Mouse (Mus musculus): ENCODE data around the gene Atp13a1. TPM values are rescaled to one million over a fixed set of nuclear protein-coding genes. Genes with fewer than 3 reads are reported as not detected.
A peak's percentile ranks its signal among the peaks of the same experiment; 100 is the strongest.

The Atp13a1 gene
- total RNA-seq, 2 experiments from 2014 or later, result 23.2 to 48.8 TPM

DNA sequence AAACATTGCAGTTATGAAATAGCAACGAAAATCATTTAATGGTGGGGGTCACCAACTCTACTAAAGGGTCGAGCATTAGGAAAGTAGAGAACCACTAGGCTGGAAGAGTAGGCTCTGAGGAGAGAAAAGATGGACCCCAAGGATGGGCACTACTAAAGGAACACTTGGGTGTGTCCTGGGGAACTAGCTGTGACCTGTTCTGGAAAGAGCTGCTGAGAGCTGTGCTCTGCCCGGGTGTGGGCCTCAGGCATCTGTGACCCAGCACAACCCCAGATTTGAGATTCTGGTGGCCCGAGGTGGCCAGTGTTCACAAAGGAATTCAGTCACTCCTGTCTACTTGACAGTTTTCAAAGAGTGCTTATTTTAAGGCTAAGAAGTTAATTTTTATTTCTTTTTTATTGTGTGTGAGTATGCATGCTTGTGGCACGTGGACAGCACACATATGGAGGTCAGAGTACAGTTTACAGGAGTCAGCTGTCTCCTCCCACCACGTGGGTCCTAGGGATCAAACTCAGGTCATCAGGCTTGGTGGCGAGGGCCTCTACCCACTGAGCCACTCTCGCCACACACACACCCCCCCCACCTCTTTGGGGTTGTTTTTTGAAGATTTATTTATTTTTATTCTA, 46.2 kb downstream of the Atp13a1 start:
- no peak for ATAC-seq (replicated peaks; ENCODE audit: low FRiP score, low TSS enrichment, poor library complexity, severe bottlenecking)

DNA sequence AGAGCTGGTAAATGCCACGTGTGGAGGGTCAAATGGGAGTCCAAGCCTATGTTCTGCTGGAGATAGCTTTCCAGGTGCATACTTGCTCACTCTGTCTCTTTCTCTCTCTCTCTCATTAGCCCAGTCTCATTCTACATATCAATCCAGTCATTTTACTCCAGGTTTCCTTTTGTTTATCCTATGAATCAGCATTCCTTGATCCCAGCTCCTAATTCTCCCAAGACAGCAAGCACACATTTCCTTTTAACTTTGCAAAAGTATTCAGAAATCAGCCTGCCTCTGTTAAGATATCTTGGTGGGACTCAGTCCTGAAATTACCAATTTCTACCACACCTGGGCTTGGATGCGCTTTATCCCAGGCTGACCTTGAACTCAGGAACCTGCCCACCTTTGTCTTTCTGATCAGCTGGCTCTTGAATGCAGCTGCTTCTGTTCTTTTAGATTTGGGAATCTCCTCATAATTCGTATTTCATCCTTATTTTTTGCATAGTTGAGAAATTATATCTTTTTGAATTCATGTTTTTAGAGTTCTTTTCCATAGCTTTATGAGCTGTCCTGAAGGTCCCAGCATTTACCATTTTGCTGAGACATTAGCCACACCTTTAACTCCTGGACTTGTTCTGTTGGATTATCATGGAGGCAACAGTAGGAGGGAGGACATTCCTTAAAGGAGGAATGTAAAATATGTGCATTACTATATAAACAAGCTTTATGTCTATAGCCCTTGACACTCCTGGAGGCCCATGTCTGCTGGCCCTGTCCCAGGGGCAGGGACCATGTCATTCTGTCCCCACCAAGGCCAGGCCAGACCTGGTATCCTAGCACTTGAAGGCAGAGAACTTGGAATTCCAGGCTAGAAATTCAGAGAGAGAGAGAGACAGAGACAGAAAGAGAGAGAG, 56.5 kb downstream of the Atp13a1 start:
- ATAC-seq (replicated peaks; ENCODE audit: low FRiP score, low TSS enrichment, poor library complexity, severe bottlenecking), result no peak

DNA sequence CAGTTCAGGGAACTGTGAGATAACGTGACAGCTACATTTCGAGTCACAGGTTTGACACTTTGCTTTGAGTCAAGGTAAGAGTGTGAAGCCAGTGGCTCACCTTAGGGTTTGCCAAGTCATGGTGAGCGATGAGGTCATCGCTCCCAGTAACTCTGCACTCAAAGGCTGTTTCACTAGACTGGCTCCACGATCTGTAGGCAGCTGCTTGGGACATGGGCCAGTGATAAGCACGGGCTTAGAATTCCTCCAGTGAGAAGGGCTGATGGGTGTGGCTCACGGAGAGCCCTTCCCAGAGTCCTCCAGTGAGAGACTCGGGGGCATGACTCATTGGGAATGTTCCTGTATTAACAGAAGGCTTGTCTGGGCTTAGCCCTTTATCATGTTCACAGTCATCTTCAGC, 58.0 kb downstream of the Atp13a1 start:
- ATAC-seq (replicated peaks; ENCODE audit: low FRiP score, low TSS enrichment, poor library complexity, severe bottlenecking), result 0 out of 2 replicates have a peak, but pooled peaks have one; percentile 13

DNA sequence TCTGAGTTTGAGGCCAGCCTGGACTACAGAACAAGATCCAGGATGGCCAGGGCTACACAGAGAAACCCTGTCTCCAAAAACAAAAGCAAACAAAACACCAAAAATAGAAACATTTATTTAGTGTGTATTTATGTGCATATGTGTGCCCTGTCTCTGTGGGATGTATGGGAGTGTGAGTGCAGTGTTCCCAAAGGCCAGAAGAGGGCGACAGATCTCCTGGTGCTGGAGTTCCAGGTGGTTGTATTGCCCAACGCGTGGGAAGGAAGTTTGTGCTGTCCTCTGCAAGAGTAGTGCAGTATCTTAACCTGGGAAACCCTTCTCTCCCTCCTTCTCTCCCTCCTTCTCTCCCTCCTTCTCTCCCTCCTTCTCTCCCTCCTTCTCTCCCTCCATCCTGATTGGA, 58.9 kb downstream of the Atp13a1 start:
- ATAC-seq (replicated peaks; ENCODE audit: low FRiP score, low TSS enrichment, poor library complexity, severe bottlenecking), result peak; percentile 76

DNA sequence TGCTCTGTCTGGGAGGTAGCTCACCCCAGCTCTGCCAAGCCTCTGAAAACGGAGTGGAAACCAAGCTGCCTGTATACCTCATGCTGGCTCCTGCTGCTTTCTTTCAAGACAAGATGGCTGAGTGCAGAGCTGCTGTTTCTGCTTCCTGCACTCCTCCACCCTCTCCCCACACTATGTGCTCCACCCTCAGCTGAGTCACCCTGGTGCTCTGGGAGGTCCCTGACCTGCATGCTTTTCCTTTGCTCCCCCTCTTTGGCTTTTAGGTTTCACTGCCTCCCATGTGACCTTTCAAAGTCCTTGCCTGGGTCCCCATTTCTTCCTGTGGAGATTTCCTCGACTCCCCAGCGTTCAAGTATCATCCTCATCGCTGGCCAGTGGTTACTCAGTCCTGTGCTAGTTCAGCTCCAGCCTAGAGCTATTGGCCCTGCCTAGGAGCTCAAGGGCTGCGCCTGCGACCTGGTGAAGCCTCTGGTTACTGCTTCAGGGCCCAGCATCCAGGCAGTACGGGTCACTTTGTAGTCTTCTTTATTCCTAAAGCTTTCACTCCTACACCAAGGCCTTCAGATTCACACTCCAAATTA, 60.1 kb downstream of the Atp13a1 start:
- ATAC-seq (replicated peaks; ENCODE audit: low FRiP score, low TSS enrichment, poor library complexity, severe bottlenecking), result 0 out of 2 replicates have a peak, but pooled peaks have one; percentile 10

DNA sequence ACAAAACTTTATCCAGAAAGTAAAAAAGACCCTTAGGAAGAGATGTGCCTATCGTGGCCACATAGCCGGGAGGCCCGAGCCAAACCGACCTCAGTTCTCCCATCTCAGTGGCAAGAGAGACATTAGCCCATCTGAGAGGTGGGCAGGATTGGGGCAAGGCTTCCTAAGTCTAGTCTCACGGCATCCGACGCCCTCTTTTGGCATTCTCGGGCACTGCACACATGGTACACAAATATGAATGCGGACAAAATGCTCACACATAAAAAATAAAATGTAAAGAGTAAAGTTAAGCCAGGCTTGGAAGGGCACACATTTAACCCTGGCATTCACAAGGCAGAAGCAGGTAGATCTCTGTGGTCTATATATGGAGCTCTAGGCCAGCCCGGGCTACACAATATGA, 62.9 kb downstream of the Atp13a1 start:
- no peak for ATAC-seq (replicated peaks; ENCODE audit: low FRiP score, low TSS enrichment, poor library complexity, severe bottlenecking)

Other genes with a start within 250 kb of the Atp13a1 start
- gene Zfp868, start 165.6 kb upstream of the Atp13a1 start, total RNA-seq (2014; fragmentation: Nextera tagmentation), result 34.9 and 36.2 TPM in 2 replicates
- gene Zfp868, start 165.6 kb upstream of the Atp13a1 start, total RNA-seq (2017), result 12.4 and 16.0 TPM in 2 replicates
- 0.59 TPM in 1 of 2 replicates, not detected in the other for gene Zfp964, start 136.7 kb upstream of the Atp13a1 start, total RNA-seq (2014; fragmentation: Nextera tagmentation)
- gene Zfp964, start 136.7 kb upstream of the Atp13a1 start, total RNA-seq (2017), result 0.61 and 1.2 TPM in 2 replicates
- 16.3 and 25.8 TPM in 2 replicates for gene Zfp869, start 80.4 kb upstream of the Atp13a1 start, total RNA-seq (2014; fragmentation: Nextera tagmentation)
- 21.5 and 42.9 TPM in 2 replicates for gene Zfp869, start 80.4 kb upstream of the Atp13a1 start, total RNA-seq (2017)
- 6.0 and 6.7 TPM in 2 replicates for gene Zfp963, start 41.2 kb upstream of the Atp13a1 start, total RNA-seq (2014; fragmentation: Nextera tagmentation)
- 5.0 and 7.4 TPM in 2 replicates for gene Zfp963, start 41.2 kb upstream of the Atp13a1 start, total RNA-seq (2017)
- gene Gm20422, start 16.3 kb upstream of the Atp13a1 start, total RNA-seq (2014; fragmentation: Nextera tagmentation), result 1.3 TPM in 1 of 2 replicates, not detected in the other
- not detected in 2 replicates for gene Gm20422, start 16.3 kb upstream of the Atp13a1 start, total RNA-seq (2017)
- gene Zfp866, start within 50 bp of the Atp13a1 start, total RNA-seq (2014; fragmentation: Nextera tagmentation), result 26.3 and 29.8 TPM in 2 replicates
- 23.4 and 25.7 TPM in 2 replicates for gene Zfp866, start within 50 bp of the Atp13a1 start, total RNA-seq (2017)
- gene Gmip, start 17.5 kb downstream of the Atp13a1 start, total RNA-seq (2014; fragmentation: Nextera tagmentation), result 15.1 and 65.6 TPM in 2 replicates
- 7.6 and 28.5 TPM in 2 replicates for gene Gmip, start 17.5 kb downstream of the Atp13a1 start, total RNA-seq (2017)
- gene Lpar2, start 31.3 kb downstream of the Atp13a1 start, total RNA-seq (2014; fragmentation: Nextera tagmentation), result 2.1 and 2.4 TPM in 2 replicates
- gene Lpar2, start 31.3 kb downstream of the Atp13a1 start, total RNA-seq (2017), result 0.28 and 0.38 TPM in 2 replicates
- 65.9 and 72.8 TPM in 2 replicates for gene Pbx4, start 41.3 kb downstream of the Atp13a1 start, total RNA-seq (2014; fragmentation: Nextera tagmentation)
- gene Pbx4, start 41.3 kb downstream of the Atp13a1 start, total RNA-seq (2017), result 20.7 and 33.7 TPM in 2 replicates
- gene Cilp2, start 96.5 kb downstream of the Atp13a1 start, total RNA-seq (2014; fragmentation: Nextera tagmentation), result not detected in 2 replicates
- not detected in 2 replicates for gene Cilp2, start 96.5 kb downstream of the Atp13a1 start, total RNA-seq (2017)
- 1.4 TPM in 1 of 2 replicates, not detected in the other for gene Tssk6, start 111.0 kb downstream of the Atp13a1 start, total RNA-seq (2014; fragmentation: Nextera tagmentation)
- 0.15 TPM in 1 of 2 replicates, not detected in the other for gene Tssk6, start 111.0 kb downstream of the Atp13a1 start, total RNA-seq (2017)
- 110 and 122 TPM in 2 replicates for gene Ndufa13, start 111.4 kb downstream of the Atp13a1 start, total RNA-seq (2014; fragmentation: Nextera tagmentation)
- gene Ndufa13, start 111.4 kb downstream of the Atp13a1 start, total RNA-seq (2017), result 91.6 and 99.6 TPM in 2 replicates
- not detected in 2 replicates for gene Yjefn3, start 111.5 kb downstream of the Atp13a1 start, total RNA-seq (2014; fragmentation: Nextera tagmentation)
- not detected in 2 replicates for gene Yjefn3, start 111.5 kb downstream of the Atp13a1 start, total RNA-seq (2017)
- gene Gatad2a, start 205.2 kb downstream of the Atp13a1 start, total RNA-seq (2014; fragmentation: Nextera tagmentation), result 75.4 and 89.7 TPM in 2 replicates
- 68.7 and 107 TPM in 2 replicates for gene Gatad2a, start 205.2 kb downstream of the Atp13a1 start, total RNA-seq (2017)